Comparison of ENCODE assay signal across 8 mouse cellular contexts in genomic region chr9:100382492-100382891, GRCm38 (mm10).
DNase-seq lines count a peak whose midpoint lies in the region; ATAC-seq lines count a peak whose summit lies in the region.

No protein-coding gene starts in this region.

- peak; percentile 61 for DNase-seq in midbrain, embryonic 10.5 days (ENCODE audit: low spot score)
- peak; percentile 18 for DNase-seq in adrenal gland, adult 8-10 months
- DNase-seq in embryo, embryonic 11 days = peak; percentile 71
- peak; percentile 46 for DNase-seq in hindlimb bud, embryonic 11.5 days (ENCODE audit: extremely low spot score, low read depth, low spot score)
- DNase-seq in limb, embryonic 10.5 days (ENCODE audit: low spot score) = peak; percentile 85
- DNase-seq in retina, postnatal 1 day = peak; percentile 68
- peak; percentile 65 for DNase-seq in urinary bladder, adult 2 months (ENCODE audit: low spot score)

- H3K4me2 ChIP-seq in midbrain, embryonic 13.5 days (replicated peaks) = no peak overlapping the region

- no peaks in the 10 kb centered on the region for H3K36me3 ChIP-seq in midbrain, embryonic 10.5 days
- no peaks in the 10 kb centered on the region for H3K36me3 ChIP-seq in midbrain, embryonic 13.5 days
- H3K36me3 ChIP-seq in limb, embryonic 10.5 days = no peaks in the 10 kb centered on the region

- WGBS in midbrain, embryonic 10.5 days = 60% methylated on average over 5 of the region's 5 CpGs
- 52% methylated on average over 5 of the region's 5 CpGs for WGBS in midbrain, embryonic 13.5 days
- WGBS in limb, embryonic 10.5 days = 57% methylated on average over 5 of the region's 5 CpGs

- H3K9me3 ChIP-seq in midbrain, embryonic 10.5 days (replicated peaks) = no peaks in the 10 kb centered on the region
- no peaks in the 10 kb centered on the region for H3K9me3 ChIP-seq in midbrain, embryonic 13.5 days
- H3K9me3 ChIP-seq in limb, embryonic 10.5 days (replicated peaks) = no peaks in the 10 kb centered on the region

- ATAC-seq in midbrain, embryonic 13.5 days = no peak

- H3K4me3 ChIP-seq in midbrain, embryonic 10.5 days = no peak overlapping the region
- no peak overlapping the region for H3K4me3 ChIP-seq in midbrain, embryonic 13.5 days (replicated peaks)
- no peak overlapping the region for H3K4me3 ChIP-seq in limb, embryonic 10.5 days

- H3K4me1 ChIP-seq in midbrain, embryonic 10.5 days = peaks cover 17% of the 10 kb centered on the region
- 0 out of 2 replicates have a peak, but pooled peaks cover 5% of the 10 kb centered on the region for H3K4me1 ChIP-seq in midbrain, embryonic 13.5 days (replicated peaks)
- H3K4me1 ChIP-seq in limb, embryonic 10.5 days = peaks cover 8% of the 10 kb centered on the region

- H3K9ac ChIP-seq in midbrain, embryonic 13.5 days (replicated peaks) = no peak overlapping the region

- peaks cover 56% of the 10 kb centered on the region for H3K27me3 ChIP-seq in midbrain, embryonic 10.5 days (ENCODE audit: low read depth, poor library complexity, severe bottlenecking)
- 0 out of 2 replicates have a peak, but pooled peaks cover 2% of the 10 kb centered on the region for H3K27me3 ChIP-seq in midbrain, embryonic 13.5 days
- H3K27me3 ChIP-seq in limb, embryonic 10.5 days (ENCODE audit: low read depth, poor library complexity, severe bottlenecking) = no peaks in the 10 kb centered on the region

- no peak overlapping the region for H3K27ac ChIP-seq in midbrain, embryonic 10.5 days (replicated peaks)
- no peak overlapping the region for H3K27ac ChIP-seq in midbrain, embryonic 13.5 days
- H3K27ac ChIP-seq in limb, embryonic 10.5 days = no peak overlapping the region

Comparison
In these comparisons a context has a peak if more than half of its experiments do, and no peak if none do; other contexts are left out.
1. DNase-seq: peak in every context shown above with its lines; median percentile 85 in limb, embryonic 10.5 days; 71 in embryo, embryonic 11 days; 68 in retina, postnatal 1 day; 65 in urinary bladder, adult 2 months; 61 in midbrain, embryonic 10.5 days; 46 in hindlimb bud, embryonic 11.5 days; 18 in adrenal gland, adult 8-10 months.